Mouse (Mus musculus) MEL (cell line): ENCODE measurements around the gene Hyou1. TPM values are rescaled to one million over a fixed set of nuclear protein-coding genes. Genes with fewer than 3 reads are reported as not detected.

ENCODE experiments used
- DNase-seq: peaks from one replicate; pipeline ENCODE4 v3.0.0; 2011; ENCODE audit warnings: low read depth, low spot score
- H3K27ac ChIP-seq: 2 replicates; pipeline ENCODE4 v1.5.1; 2012; ENCODE audit warnings: low read depth, mild to moderate bottlenecking, control low read depth, low read length, moderate library complexity; ENCODE audit not compliant: control insufficient read depth
- H3K27me3 ChIP-seq, 2 experiments: fragments of 150-350 bp in 1 of 2; sonication (generic) in 1 of 2; 2 replicates each; pipeline ENCODE4 v1.6.1; 2012; ENCODE audit warnings: low read length in 2 of 2, mild to moderate bottlenecking in 2 of 2, improper control_type of control experiment in 1 of 2, moderate library complexity in 1 of 2; ENCODE audit not compliant: insufficient read depth in 2 of 2, control insufficient read depth in 1 of 2
- H3K36me3 ChIP-seq, 2 experiments: 2 replicates each; pipeline ENCODE4 v1.6.1; 2012 to 2014; ENCODE audit warnings: low read length in 2 of 2, improper control_type of control experiment in 1 of 2, inconsistent platforms in 1 of 2, mild to moderate bottlenecking in 1 of 2; ENCODE audit not compliant: insufficient read depth in 2 of 2, control insufficient read depth in 1 of 2
- H3K4me1 ChIP-seq, 2 experiments: fragments of 150-350 bp in 1 of 2; sonication (generic) in 1 of 2; 2 replicates each; pipeline ENCODE4 v1.6.1; 2012; ENCODE audit warnings: low read length in 2 of 2, improper control_type of control experiment in 1 of 2, mild to moderate bottlenecking in 1 of 2; ENCODE audit not compliant: insufficient read depth in 2 of 2, control insufficient read depth in 1 of 2
- H3K4me3 ChIP-seq, 2 experiments: fragments of 150-350 bp in 1 of 2; sonication (generic) in 1 of 2; 2 replicates each; pipeline ENCODE4 v1.5.1; 2012; ENCODE audit warnings: low read depth in 2 of 2, low read length in 2 of 2, mild to moderate bottlenecking in 2 of 2, moderate library complexity in 2 of 2, control low read depth in 1 of 2, improper control_type of control experiment in 1 of 2; ENCODE audit not compliant: control insufficient read depth in 1 of 2, insufficient read depth in 1 of 2
- H3K79me2 ChIP-seq: 2 replicates; pipeline ENCODE4 v1.6.1; 2012; ENCODE audit warnings: mild to moderate bottlenecking, low read length, moderate library complexity; ENCODE audit not compliant: control insufficient read depth, poor library complexity, insufficient read depth
- H3K9ac ChIP-seq: 2 replicates; pipeline ENCODE4 v1.6.1; 2012; ENCODE audit warnings: low read depth, mild to moderate bottlenecking, control low read depth, low read length, moderate library complexity; ENCODE audit not compliant: control insufficient read depth, poor library complexity, severe bottlenecking
- H3K9me3 ChIP-seq: fragments of 150-350 bp; sonication (generic); replicated peaks from 2 replicates; pipeline ENCODE4 v1.6.1; 2012; ENCODE audit warnings: mild to moderate bottlenecking, low read length, improper control_type of control experiment, moderate library complexity; ENCODE audit not compliant: insufficient read depth
- BHLHE40 ChIP-seq: IDR thresholded peaks from 2 replicates; pipeline ENCODE4 v1.6.1; 2012; ENCODE audit warnings: low read depth, mild to moderate bottlenecking, inconsistent platforms, low read length, improper control_type of control experiment, borderline replicate concordance
- CHD1 ChIP-seq: IDR thresholded peaks from 2 replicates; pipeline ENCODE4 v1.6.1; 2012; ENCODE audit warnings: low read depth, mild to moderate bottlenecking, inconsistent platforms, low read length, improper control_type of control experiment
- CHD2 ChIP-seq: IDR thresholded peaks from 2 replicates; pipeline ENCODE4 v1.6.1; 2011; ENCODE audit warnings: low read length, improper control_type of control experiment
- CTCF ChIP-seq, 3 experiments: IDR thresholded peaks in 2 of 3; conservative IDR thresholded peaks in 1 of 3; 2 replicates each; pipeline ENCODE4 v1.5.1; 2011 to 2012; ENCODE audit warnings: low read length in 3 of 3, low read depth in 2 of 3, mild to moderate bottlenecking in 2 of 3, improper control_type of control experiment in 1 of 3, inconsistent platforms in 1 of 3, mixed read lengths in 1 of 3, moderate library complexity in 1 of 3; ENCODE audit not compliant: control insufficient read depth in 1 of 3, insufficient read depth in 1 of 3, poor library complexity in 1 of 3, severe bottlenecking in 1 of 3
- ELF1 ChIP-seq: IDR thresholded peaks from 2 replicates; pipeline ENCODE4 v1.6.1; 2014; ENCODE audit warnings: low read depth, mild to moderate bottlenecking, inconsistent platforms, low read length, improper control_type of control experiment, moderate library complexity
- EP300 ChIP-seq, 2 experiments: IDR thresholded peaks; 2 replicates each; pipeline ENCODE4 v1.6.1; 2011; ENCODE audit warnings: improper control_type of control experiment in 2 of 2, low read length in 2 of 2, low read depth in 1 of 2, mild to moderate bottlenecking in 1 of 2
- ETS1 ChIP-seq: IDR thresholded peaks from 2 replicates; pipeline ENCODE4 v1.6.1; 2012; ENCODE audit warnings: low read depth, mild to moderate bottlenecking, inconsistent platforms, low read length, improper control_type of control experiment, moderate library complexity
- GABPA ChIP-seq: IDR thresholded peaks from 2 replicates; pipeline ENCODE4 v1.6.1; 2012; ENCODE audit warnings: low read depth, mild to moderate bottlenecking, inconsistent platforms, low read length, improper control_type of control experiment, moderate library complexity
- GATA1 ChIP-seq: IDR thresholded peaks from 2 replicates; pipeline ENCODE4 v1.6.1; 2011; ENCODE audit warnings: low read depth, low read length, improper control_type of control experiment
- HCFC1 ChIP-seq: IDR thresholded peaks from 2 replicates; pipeline ENCODE4 v1.6.1; 2012; ENCODE audit warnings: low read depth, mild to moderate bottlenecking, inconsistent platforms, low read length, improper control_type of control experiment, moderate library complexity
- JUND ChIP-seq: IDR thresholded peaks from 2 replicates; pipeline ENCODE4 v1.6.1; 2011; ENCODE audit warnings: low read depth, mild to moderate bottlenecking, improper control_type of control experiment, low read length
- KAT2A ChIP-seq: conservative IDR thresholded peaks from 2 replicates; pipeline ENCODE4 v1.6.1; 2012; ENCODE audit warnings: low read depth, low read length, improper control_type of control experiment, inconsistent platforms
- MAFK ChIP-seq: IDR thresholded peaks from 2 replicates; pipeline ENCODE4 v1.6.1; 2011; ENCODE audit warnings: low read depth, mild to moderate bottlenecking, low read length, improper control_type of control experiment, borderline replicate concordance
- MAX ChIP-seq: IDR thresholded peaks from 2 replicates; pipeline ENCODE4 v1.6.1; 2011; ENCODE audit warnings: low read length, improper control_type of control experiment
- MAZ ChIP-seq: IDR thresholded peaks from 2 replicates; pipeline ENCODE4 v1.6.1; 2012; ENCODE audit warnings: low read depth, mild to moderate bottlenecking, inconsistent platforms, low read length, improper control_type of control experiment
- MEF2A ChIP-seq: IDR thresholded peaks from 2 replicates; pipeline ENCODE4 v1.6.1; 2014; ENCODE audit warnings: low read depth, mild to moderate bottlenecking, inconsistent platforms, low read length, improper control_type of control experiment; ENCODE audit not compliant: poor library complexity, insufficient replicate concordance, severe bottlenecking; ENCODE audit errors: extremely low read depth
- MXI1 ChIP-seq: IDR thresholded peaks from 2 replicates; pipeline ENCODE4 v1.6.1; 2011; ENCODE audit warnings: mild to moderate bottlenecking, low read depth, low read length, improper control_type of control experiment
- MYB ChIP-seq: IDR thresholded peaks from 2 replicates; pipeline ENCODE4 v1.6.1; 2011; ENCODE audit warnings: mild to moderate bottlenecking, low read depth, low read length, improper control_type of control experiment
- NELFE ChIP-seq: IDR thresholded peaks from 2 replicates; pipeline ENCODE4 v1.6.1; 2011; ENCODE audit warnings: low read depth, low read length, improper control_type of control experiment
- NRF1 ChIP-seq: IDR thresholded peaks from 2 replicates; pipeline ENCODE4 v1.6.1; 2014; ENCODE audit warnings: low read depth, mild to moderate bottlenecking, inconsistent platforms, low read length, improper control_type of control experiment, moderate library complexity; ENCODE audit not compliant: poor library complexity, insufficient read depth, severe bottlenecking
- POLR2A ChIP-seq, 2 experiments: IDR thresholded peaks; 2 replicates each; pipeline ENCODE4 v1.6.1; 2011 to 2012; ENCODE audit warnings: low read length in 2 of 2, mild to moderate bottlenecking in 2 of 2, control low read depth in 1 of 2, improper control_type of control experiment in 1 of 2, low read depth in 1 of 2, moderate library complexity in 1 of 2; ENCODE audit not compliant: control insufficient read depth in 1 of 2, insufficient read depth in 1 of 2, poor library complexity in 1 of 2
- POLR2AphosphoS2 ChIP-seq: IDR thresholded peaks from 2 replicates; pipeline ENCODE4 v1.6.1; 2011; ENCODE audit warnings: low read length, improper control_type of control experiment
- POLR2AphosphoS5 ChIP-seq: IDR thresholded peaks from 2 replicates; pipeline ENCODE4 v1.6.1; 2012; ENCODE audit warnings: low read depth, borderline replicate concordance, mild to moderate bottlenecking, inconsistent platforms, low read length, moderate library complexity, mixed read lengths
- RAD21 ChIP-seq: IDR thresholded peaks from 2 replicates; pipeline ENCODE4 v1.6.1; 2011; ENCODE audit warnings: mild to moderate bottlenecking, low read depth, low read length, improper control_type of control experiment
- RCOR1 ChIP-seq: IDR thresholded peaks from 2 replicates; pipeline ENCODE4 v1.6.1; 2012; ENCODE audit warnings: low read depth, mild to moderate bottlenecking, inconsistent platforms, low read length, improper control_type of control experiment
- SIN3A ChIP-seq: IDR thresholded peaks from 2 replicates; pipeline ENCODE4 v1.6.1; 2012; ENCODE audit warnings: low read length, improper control_type of control experiment, inconsistent platforms
- SMC3 ChIP-seq: IDR thresholded peaks from 2 replicates; pipeline ENCODE4 v1.6.1; 2011; ENCODE audit warnings: low read depth, low read length, improper control_type of control experiment
- TAL1 ChIP-seq: IDR thresholded peaks from 2 replicates; pipeline ENCODE4 v1.6.1; 2012; ENCODE audit warnings: mild to moderate bottlenecking, inconsistent platforms, low read length, moderate library complexity, mixed read lengths
- TBP ChIP-seq: IDR thresholded peaks from 2 replicates; pipeline ENCODE4 v1.8.0; 2011; ENCODE audit warnings: low read depth, low read length, improper control_type of control experiment
- TCF12 ChIP-seq: IDR thresholded peaks from 2 replicates; pipeline ENCODE4 v1.6.1; 2014; ENCODE audit warnings: low read depth, mild to moderate bottlenecking, inconsistent platforms, low read length, improper control_type of control experiment, moderate library complexity
- UBTF ChIP-seq: IDR thresholded peaks from 2 replicates; pipeline ENCODE4 v1.6.1; 2012; ENCODE audit warnings: low read depth, mild to moderate bottlenecking, inconsistent platforms, low read length, improper control_type of control experiment, moderate library complexity, borderline replicate concordance; ENCODE audit not compliant: insufficient read depth
- USF1 ChIP-seq: IDR thresholded peaks from 2 replicates; pipeline ENCODE4 v1.6.1; 2014; ENCODE audit warnings: low read depth, mild to moderate bottlenecking, inconsistent platforms, low read length, improper control_type of control experiment, moderate library complexity
- USF2 ChIP-seq, 2 experiments: IDR thresholded peaks; 2 replicates each; pipeline ENCODE4 v1.6.1; 2011 to 2012; ENCODE audit warnings: improper control_type of control experiment in 2 of 2, low read length in 2 of 2, borderline replicate concordance in 1 of 2, inconsistent platforms in 1 of 2, low read depth in 1 of 2, mild to moderate bottlenecking in 1 of 2; ENCODE audit not compliant: insufficient read depth in 1 of 2
- ZKSCAN1 ChIP-seq: IDR thresholded peaks from 2 replicates; pipeline ENCODE4 v1.6.1; 2012; ENCODE audit warnings: low read depth, mild to moderate bottlenecking, inconsistent platforms, low read length, improper control_type of control experiment, moderate library complexity
- ZMIZ1 ChIP-seq: IDR thresholded peaks from 2 replicates; pipeline ENCODE4 v1.6.1; 2012; ENCODE audit warnings: low read depth, mild to moderate bottlenecking, inconsistent platforms, low read length, improper control_type of control experiment, moderate library complexity
- ZNF384 ChIP-seq: IDR thresholded peaks from 2 replicates; pipeline ENCODE4 v1.6.1; 2012; ENCODE audit warnings: low read depth, mild to moderate bottlenecking, inconsistent platforms, low read length, improper control_type of control experiment
- polyA plus RNA-seq, 2 experiments: library from polyadenylated mRNA; stranded (reverse) in 1 of 2; unstranded in 1 of 2; fragments of >175 nt in 1 of 2; fragments of >200 nt in 1 of 2; gene quantifications; 2 replicates each; pipeline versions ENCODE4 v1.2.1 to v1.2.4; 2012; ENCODE audit warnings: low replicate concordance in 2 of 2, low read depth in 1 of 2; ENCODE audit not compliant: insufficient read length in 2 of 2, insufficient read depth in 1 of 2, missing spikeins in 1 of 2
- total RNA-seq: library from RNA; depleted of rRNA; stranded (reverse); fragments of 300-350 nt; gene quantifications from 2 replicates; pipeline ENCODE4 v1.2.3, GENCODE M21; 2012

Gene Hyou1
- total and polyA plus RNA-seq, 3 experiments = 160 to 186 TPM; not detected in 1

DNA sequence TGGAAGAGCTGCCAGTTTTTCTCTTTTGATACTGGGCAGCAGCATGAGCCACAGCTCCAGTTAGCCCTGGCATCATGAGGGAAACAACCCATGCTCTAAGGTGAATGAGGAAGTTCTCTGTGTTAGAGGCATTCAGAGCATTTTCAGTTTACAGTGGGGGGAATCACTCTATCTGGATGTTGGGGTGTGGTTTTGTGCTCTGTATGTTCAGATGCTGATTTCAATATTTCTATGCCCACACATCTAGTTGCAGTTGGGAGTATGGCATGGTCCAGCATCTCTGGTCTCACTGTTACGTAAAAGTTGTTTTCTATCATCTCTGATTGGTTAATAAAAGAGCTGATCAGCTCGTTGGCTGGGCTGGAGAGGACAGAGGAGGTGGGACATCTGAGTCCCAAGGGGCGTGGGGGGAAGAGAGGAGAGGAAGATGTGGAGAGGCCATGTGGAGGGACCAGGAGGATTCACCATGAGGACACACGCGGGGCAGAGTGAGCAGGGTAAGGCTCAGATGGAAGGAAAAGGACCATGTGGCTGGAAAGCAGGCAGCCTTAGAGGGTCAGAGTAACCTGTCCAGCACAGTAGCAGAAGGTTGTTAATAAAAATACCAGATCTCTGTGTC, 41.1 kb downstream of the Hyou1 start:
- Histone ChIP-seq H3K9ac (peak overlapping the region; percentile 50), H3K36me3 (peaks cover 0 to 21% of the 10 kb centered on the region in 2 experiments; a peak in 2 of 4 replicates), H3K79me2 (peaks cover 10% of the 10 kb centered on the region), H3K9me3 (no peaks in the 10 kb centered on the region), H3K27me3 (no peaks in the 10 kb centered on the region), H3K4me3 (peak overlapping the region; percentile 23 to 39), H3K27ac (peak overlapping the region; percentile 83), H3K4me1 (peaks cover 3 to 12% of the 10 kb centered on the region in 2 experiments; a peak in 3 of 4 replicates)
- peak; percentile 89 for DNase-seq
- TF ChIP-seq CHD1 = no peak
- no peak for TF ChIP-seq BHLHE40
- no peak for TF ChIP-seq SMC3
- TF ChIP-seq MYB = no peak
- peak; percentile 66 for TF ChIP-seq MXI1
- peak in 1 of 2 experiments; percentile 46; a peak in 2 of 4 replicates for TF ChIP-seq EP300 (IDR thresholded peaks at IDR 0.05; ENCODE audit: low read depth in 1 of 2, low read length in 2 of 2)
- TF ChIP-seq POLR2AphosphoS2 = no peak
- no peak for TF ChIP-seq MEF2A
- no peak for TF ChIP-seq ZNF384
- TF ChIP-seq TCF12 = no peak
- TF ChIP-seq MAFK = no peak
- TF ChIP-seq HCFC1 = no peak
- no peak for TF ChIP-seq MAZ
- TF ChIP-seq JUND = no peak
- TF ChIP-seq TAL1 = no peak
- TF ChIP-seq TBP = peak; percentile 70
- no peak for TF ChIP-seq UBTF
- no peak for TF ChIP-seq GABPA
- TF ChIP-seq GATA1 = peak; percentile 37; the same call in 1 of the 2 replicates
- no peak for TF ChIP-seq ZKSCAN1
- peak; percentile 26 to 61; a peak in 2 of 4 replicates for TF ChIP-seq POLR2A (IDR thresholded peaks at IDR 0.05; ENCODE audit: control insufficient read depth in 1 of 2, insufficient read depth in 1 of 2, low read depth in 1 of 2, low read length in 2 of 2, poor library complexity in 1 of 2)
- TF ChIP-seq ELF1 = peak; percentile 34; the same call in 1 of the 2 replicates
- TF ChIP-seq KAT2A = no peak
- TF ChIP-seq CTCF (IDR thresholded peaks at IDR 0.05 in 2 of 3, conservative IDR thresholded peaks at IDR 0.05 in 1 of 3; ENCODE audit: control insufficient read depth in 1 of 3, insufficient read depth in 1 of 3, low read depth in 2 of 3, low read length in 3 of 3, poor library complexity in 1 of 3, severe bottlenecking in 1 of 3) = no peak
- no peak for TF ChIP-seq CHD2
- TF ChIP-seq POLR2AphosphoS5 = no peak
- TF ChIP-seq ETS1 = 0 out of 2 replicates have a peak, but pooled peaks have one; percentile 29
- TF ChIP-seq MAX = peak; percentile 41; the same call in 1 of the 2 replicates
- peak; percentile 38; the same call in 1 of the 2 replicates for TF ChIP-seq RCOR1
- TF ChIP-seq NRF1 = no peak
- peak; percentile 51 for TF ChIP-seq SIN3A
- TF ChIP-seq USF2 (IDR thresholded peaks at IDR 0.05; ENCODE audit: borderline replicate concordance in 1 of 2, insufficient read depth in 1 of 2, low read depth in 1 of 2, low read length in 2 of 2) = no peak
- 0 out of 2 replicates have a peak, but pooled peaks have one; percentile 26 for TF ChIP-seq ZMIZ1
- TF ChIP-seq NELFE = peak; percentile 50
- no peak for TF ChIP-seq USF1
- no peak for TF ChIP-seq RAD21
